Mouse (Mus musculus) ES-E14 (cell line): ENCODE measurements at regions not wholly inside any gene's neighbourhood (a gene's known extent, or its start where the extent isn't known, plus 50 kb on each side); places are given as distances from the start of the nearest gene placed in this dataset.

Experiments
- DNase-seq: peaks from one replicate; pipeline ENCODE4 v3.0.0-alpha.2; 2013; ENCODE audit warnings: low read depth, low spot score
- H3K27ac ChIP-seq: 2 replicates; pipeline ENCODE4 v1.5.1; 2012; ENCODE audit warnings: low read depth, mild to moderate bottlenecking, low read length, moderate library complexity, mixed read lengths; ENCODE audit not compliant: poor library complexity, insufficient read depth, severe bottlenecking
- H3K36me3 ChIP-seq: 2 replicates; pipeline ENCODE4 v1.6.1; 2012; ENCODE audit warnings: mild to moderate bottlenecking, low read length, moderate library complexity, mixed read lengths; ENCODE audit not compliant: control insufficient read depth, poor library complexity, insufficient read depth, severe bottlenecking
- H3K4me1 ChIP-seq, 2 experiments: fragments of 150-350 bp in 1 of 2; sonication (generic) in 1 of 2; 2 replicates each; pipeline ENCODE4 v1.6.1; 2012; ENCODE audit warnings: low read length in 2 of 2, mild to moderate bottlenecking in 1 of 2, mixed read lengths in 1 of 2; ENCODE audit not compliant: control insufficient read depth in 2 of 2, insufficient read depth in 2 of 2, poor library complexity in 1 of 2
- H3K4me3 ChIP-seq, 2 experiments: fragments of 150-350 bp in 1 of 2; sonication (generic) in 1 of 2; 2 replicates each; pipeline ENCODE4 v1.5.1; 2012; ENCODE audit warnings: low read length in 2 of 2, low read depth in 1 of 2, mild to moderate bottlenecking in 1 of 2, mixed read lengths in 1 of 2; ENCODE audit not compliant: insufficient read depth in 1 of 2, poor library complexity in 1 of 2, severe bottlenecking in 1 of 2
- H3K9ac ChIP-seq: 2 replicates; pipeline ENCODE4 v1.6.1; 2012; ENCODE audit warnings: low read depth, mild to moderate bottlenecking, low read length, mixed read lengths; ENCODE audit not compliant: poor library complexity, insufficient read depth, severe bottlenecking
- H3K9me3 ChIP-seq: fragments of 150-350 bp; sonication (generic); 2 replicates; pipeline ENCODE4 v1.6.1; 2012; ENCODE audit warnings: low read depth, mild to moderate bottlenecking, low read length; ENCODE audit not compliant: control insufficient read depth, insufficient read depth
- CHD2 ChIP-seq: IDR thresholded peaks from 2 replicates; pipeline ENCODE4 v1.6.1; 2014; ENCODE audit warnings: mild to moderate bottlenecking, low read depth, low read length, inconsistent platforms
- HCFC1 ChIP-seq: IDR thresholded peaks from 2 replicates; pipeline ENCODE4 v1.6.1; 2012; ENCODE audit warnings: low read length, inconsistent platforms, borderline replicate concordance; ENCODE audit not compliant: insufficient read depth
- MAFK ChIP-seq: IDR thresholded peaks from 2 replicates; pipeline ENCODE4 v1.6.1; 2014; ENCODE audit warnings: mild to moderate bottlenecking, low read depth, low read length, inconsistent platforms; ENCODE audit not compliant: insufficient read depth
- ZC3H11A ChIP-seq: IDR thresholded peaks from 2 replicates; pipeline ENCODE4 v1.6.1; 2012; ENCODE audit warnings: low read depth, mild to moderate bottlenecking, inconsistent platforms, low read length, borderline replicate concordance
- ZNF384 ChIP-seq: IDR thresholded peaks from 2 replicates; pipeline ENCODE4 v1.6.1; 2012; ENCODE audit warnings: low read depth, low read length, inconsistent platforms
- in situ Hi-C, 2 experiments: fragments of 600-800 bp; cut with MboI; formaldehyde crosslinking; loops; one replicate each; pipeline ENCODE4 v1.15.1; 2025; ENCODE audit warnings: low sequenced_read_pairs in 2 of 2, inconsistent platforms in 1 of 2; ENCODE audit not compliant: unreplicated experiment in 2 of 2

DNA sequence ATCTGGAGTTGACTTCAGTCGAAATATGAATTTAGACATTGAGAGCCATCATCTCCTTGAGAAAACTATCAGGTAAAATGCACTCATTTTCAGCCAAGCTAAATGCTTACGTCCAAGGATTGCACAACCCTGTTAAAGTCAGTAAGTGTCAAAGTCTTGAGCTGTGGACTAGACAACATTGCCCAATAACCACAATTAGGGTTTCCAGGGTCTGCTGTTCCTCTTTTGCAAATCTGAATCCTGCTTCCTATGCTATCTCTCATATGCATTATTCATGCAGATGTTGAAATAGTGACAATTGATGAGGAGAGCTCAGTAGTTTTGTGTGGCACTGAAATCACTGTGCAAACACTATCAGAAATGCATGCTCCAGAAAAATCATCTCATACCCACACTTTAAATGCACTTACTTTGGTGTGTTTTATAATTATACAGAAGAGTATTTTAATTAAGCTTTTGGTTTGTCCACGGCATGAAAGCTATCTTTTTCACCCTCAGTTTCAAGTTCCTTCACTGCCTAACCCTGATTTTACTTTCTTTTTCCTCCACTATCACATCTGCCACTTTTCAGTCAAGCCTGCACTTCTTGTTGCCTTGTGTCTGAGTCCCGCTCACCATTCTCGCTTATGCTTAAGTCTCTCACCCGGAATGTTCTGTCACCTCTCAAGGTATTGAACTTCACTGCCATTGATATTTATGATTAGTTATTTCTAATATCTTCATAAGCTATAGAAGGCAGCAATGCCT is 429.4 kb upstream of the Mef2c start:
- Histone ChIP-seq H3K36me3 (no peaks in the 10 kb centered on the region), H3K4me3 (no peak overlapping the region), H3K4me1 (no peaks in the 10 kb centered on the region), H3K9me3 (no peaks in the 10 kb centered on the region), H3K27ac (no peak overlapping the region), H3K9ac (no peak overlapping the region)
- in situ Hi-C loops = no loop called here
- no peak for DNase-seq
- TF ChIP-seq ZNF384 (no peak), ZC3H11A (no peak), MAFK (no peak), CHD2 (no peak), HCFC1 (no peak)

DNA sequence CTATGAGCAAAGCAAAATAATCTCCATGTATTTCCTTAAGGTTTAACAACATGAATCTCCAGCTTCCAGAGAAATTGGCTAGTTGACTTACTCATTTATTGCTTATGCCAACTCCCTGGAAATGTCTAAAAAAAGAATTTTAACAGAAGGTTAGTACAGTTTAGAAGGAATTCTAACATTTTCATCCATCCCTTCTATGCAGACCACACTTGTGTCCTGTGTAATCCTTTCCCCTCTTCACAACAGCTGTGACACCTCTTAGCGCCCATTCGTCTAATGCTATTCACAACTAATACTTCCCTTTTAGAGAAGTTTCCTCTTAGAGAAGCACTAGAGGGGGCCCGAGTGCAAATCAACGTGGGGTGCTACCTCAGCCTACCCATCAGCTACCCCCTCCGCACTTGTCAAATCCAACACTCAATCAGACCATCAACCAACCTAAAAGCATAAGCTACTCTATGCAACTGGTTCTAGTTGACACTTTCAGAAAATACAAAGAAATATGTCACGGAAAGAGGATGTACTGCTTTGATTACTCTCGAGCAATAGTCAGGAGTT is 428.4 kb upstream of the Mef2c start:
- TF ChIP-seq ZNF384 = no peak
- H3K9ac ChIP-seq = no peak overlapping the region
- H3K36me3 ChIP-seq = no peaks in the 10 kb centered on the region
- no peak for DNase-seq
- H3K4me1 ChIP-seq = no peaks in the 10 kb centered on the region
- H3K4me3 ChIP-seq = no peak overlapping the region
- no peaks in the 10 kb centered on the region for H3K9me3 ChIP-seq
- in situ Hi-C loops = no loop called here
- no peak overlapping the region for H3K27ac ChIP-seq

DNA sequence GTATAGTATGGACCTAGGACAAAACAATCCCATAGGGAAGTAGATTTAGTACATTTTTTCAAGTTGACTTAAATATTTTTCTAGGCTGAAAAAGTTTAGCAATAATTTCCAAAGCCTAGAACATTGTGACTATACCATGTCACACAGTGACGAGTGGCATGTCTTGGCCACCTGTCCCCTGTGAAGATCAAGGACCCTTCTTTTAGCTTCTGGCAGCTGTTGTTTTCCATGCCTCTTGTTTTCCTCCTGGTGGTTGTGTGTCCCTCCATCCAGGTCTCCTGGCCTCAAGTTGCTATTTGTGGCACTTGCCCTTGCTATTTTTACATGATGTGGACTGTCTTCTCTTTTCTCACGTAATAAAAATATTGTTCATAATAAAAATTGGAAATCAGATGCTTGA is 427.2 kb upstream of the Mef2c start:
- no peak overlapping the region for H3K27ac ChIP-seq
- DNase-seq = no peak
- in situ Hi-C loops = no loop called here

DNA sequence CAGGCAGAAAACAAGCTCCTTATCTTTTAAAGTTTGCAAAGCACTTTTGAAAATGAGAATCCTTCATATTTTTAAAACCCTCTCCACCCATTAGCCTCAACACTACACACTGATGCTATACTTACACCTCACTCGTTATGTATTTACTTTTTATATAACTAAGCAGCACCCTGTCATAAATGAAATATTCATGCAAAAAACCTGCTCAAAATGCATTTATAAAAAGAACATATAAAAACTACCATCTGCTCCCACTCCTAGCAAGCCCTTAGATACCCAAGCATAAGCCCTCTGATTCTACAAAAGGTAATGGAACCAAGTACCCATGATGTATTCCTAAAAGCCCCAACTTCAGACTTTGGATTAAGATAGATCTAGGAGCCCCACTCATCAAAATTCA is 426.7 kb upstream of the Mef2c start:
- H3K9ac ChIP-seq = no peak overlapping the region
- no peaks in the 10 kb centered on the region for H3K4me1 ChIP-seq
- TF ChIP-seq CHD2 = no peak
- TF ChIP-seq HCFC1 = no peak
- no peak for TF ChIP-seq ZC3H11A
- no peak for TF ChIP-seq MAFK
- no peak for TF ChIP-seq ZNF384
- in situ Hi-C loops = no loop called here
- no peak overlapping the region for H3K27ac ChIP-seq
- DNase-seq = no peak
- H3K9me3 ChIP-seq = no peaks in the 10 kb centered on the region
- H3K4me3 ChIP-seq = no peak overlapping the region
- H3K36me3 ChIP-seq = no peaks in the 10 kb centered on the region

More for the DNA sequence above, 427.2 kb upstream of the Mef2c start:
- Histone ChIP-seq H3K4me1 (no peaks in the 10 kb centered on the region), H3K9ac (no peak overlapping the region), H3K4me3 (no peak overlapping the region), H3K9me3 (no peaks in the 10 kb centered on the region), H3K36me3 (no peaks in the 10 kb centered on the region)
- TF ChIP-seq ZNF384 (no peak), MAFK (no peak), ZC3H11A (no peak)

DNA sequence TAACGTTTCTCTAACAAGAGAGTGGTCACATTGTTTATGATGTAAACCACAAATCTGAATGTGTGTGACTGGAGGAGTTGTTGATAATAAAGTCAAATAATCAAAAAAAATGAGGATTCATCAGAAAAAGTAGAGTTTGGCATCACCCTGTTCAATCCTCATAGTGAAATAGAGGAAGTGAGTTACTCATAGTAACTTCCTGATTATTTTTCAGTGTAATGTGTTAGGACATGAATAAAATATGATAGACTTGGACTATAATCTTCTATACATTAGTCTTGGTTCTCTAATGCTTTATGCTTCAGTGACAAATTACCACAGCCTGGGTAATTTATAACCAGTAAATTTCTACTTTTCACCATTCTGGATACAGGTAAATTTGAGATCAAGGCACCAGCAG is 424.5 kb upstream of the Mef2c start:
- in situ Hi-C loops = no loop called here
- Histone ChIP-seq H3K9ac (no peak overlapping the region), H3K4me3 (no peak overlapping the region), H3K36me3 (no peaks in the 10 kb centered on the region), H3K4me1 (no peaks in the 10 kb centered on the region), H3K27ac (no peak overlapping the region), H3K9me3 (no peaks in the 10 kb centered on the region)
- no peak for DNase-seq
- TF ChIP-seq CHD2 (no peak), HCFC1 (no peak), MAFK (no peak), ZC3H11A (no peak), ZNF384 (no peak)
